Mouse (Mus musculus) brown adipose tissue, adult 24 weeks (tissue): ENCODE measurements around the gene Myom1. TPM values are rescaled to one million over a fixed set of nuclear protein-coding genes. Genes with fewer than 3 reads are reported as not detected.

Experiments
- H3K27ac ChIP-seq: fragments of 200-500 bp; replicated peaks from 2 replicates; pipeline ENCODE4 v1.5.1; 2012; ENCODE audit warnings: low read depth, mild to moderate bottlenecking, low read length
- H3K4me1 ChIP-seq: fragments of 200-500 bp; 2 replicates; pipeline ENCODE4 v1.6.1; 2012; ENCODE audit warnings: low read length, mixed read lengths; ENCODE audit not compliant: control insufficient read depth, insufficient read depth, insufficient read length
- H3K4me3 ChIP-seq: fragments of 200-500 bp; 2 replicates; pipeline ENCODE4 v1.5.1; 2012; ENCODE audit warnings: low read depth, mild to moderate bottlenecking, low read length, moderate library complexity; ENCODE audit not compliant: insufficient read depth
- polyA plus RNA-seq: library from polyadenylated mRNA; stranded (reverse); fragments of >200 nt; gene quantifications from 2 replicates; pipeline ENCODE4 v1.2.4, GENCODE M21; 2012; ENCODE audit not compliant: missing spikeins, insufficient read depth, insufficient read length

Gene Myom1
- polyA plus RNA-seq, 1 experiment = 10.1 TPM

GRCm38 (mm10) chr17:71135108-71135507 is 132.7 kb downstream of the Myom1 start:
- Histone ChIP-seq H3K4me1 (peaks cover 11% of the 10 kb centered on the region), H3K27ac (peak overlapping the region; percentile 82)

GRCm38 (mm10) chr17:71135866-71136265 is 133.4 kb downstream of the Myom1 start:
- H3K27ac ChIP-seq = peak overlapping the region; percentile 53

More at GRCm38 (mm10) chr17:71135108-71135507, 132.7 kb downstream of the Myom1 start:
- H3K4me3 ChIP-seq = no peak overlapping the region

DNA sequence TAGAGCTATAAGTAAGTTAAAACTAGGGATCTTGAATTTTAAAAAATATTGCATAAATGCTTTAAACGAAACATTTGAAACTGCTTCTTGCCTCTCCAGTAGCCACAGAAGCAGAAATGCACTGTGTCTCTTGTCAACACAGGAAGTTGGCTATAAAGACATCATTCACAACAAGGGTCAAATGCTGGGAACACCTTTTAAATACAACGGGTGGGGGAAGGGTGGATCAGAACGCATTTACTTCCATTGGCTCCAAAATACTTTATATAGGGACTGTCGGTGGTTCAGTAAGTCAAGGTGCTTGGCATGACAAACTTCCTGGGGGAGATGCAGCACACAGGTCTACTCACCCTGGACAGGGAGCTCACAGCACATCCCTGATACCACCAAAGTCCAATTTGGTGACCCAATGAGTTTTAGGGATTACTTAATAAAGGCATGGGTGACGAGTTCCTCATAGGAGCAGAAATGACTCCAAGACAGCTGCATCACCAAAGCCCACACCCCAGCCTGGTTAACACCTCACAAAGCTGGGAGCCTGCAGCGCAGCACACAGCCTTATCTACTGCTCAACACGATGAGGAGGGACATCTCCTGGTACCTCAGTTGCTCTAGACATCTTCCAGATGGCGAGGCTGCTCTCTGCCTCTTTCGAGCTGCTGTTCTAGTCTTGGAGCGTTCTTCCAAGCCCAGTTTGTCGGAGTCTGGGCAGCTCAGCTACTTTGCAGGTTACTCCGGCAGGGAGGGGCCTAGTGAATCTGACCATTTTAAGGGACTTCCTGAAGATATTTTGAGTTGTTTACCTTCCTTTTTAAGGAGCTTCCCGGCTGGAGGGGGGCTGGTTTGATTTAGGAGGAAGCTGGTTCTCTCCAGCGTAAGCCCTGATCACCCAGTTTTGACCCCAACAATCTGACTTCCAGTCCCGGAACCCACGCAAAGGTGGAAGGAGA is 134.2 kb downstream of the Myom1 start:
- Histone ChIP-seq H3K4me3 (no peak overlapping the region), H3K4me1 (peaks cover 11% of the 10 kb centered on the region), H3K27ac (no peak overlapping the region)

More at GRCm38 (mm10) chr17:71135866-71136265, 133.4 kb downstream of the Myom1 start:
- H3K4me1 ChIP-seq = peaks cover 11% of the 10 kb centered on the region
- no peak overlapping the region for H3K4me3 ChIP-seq

DNA sequence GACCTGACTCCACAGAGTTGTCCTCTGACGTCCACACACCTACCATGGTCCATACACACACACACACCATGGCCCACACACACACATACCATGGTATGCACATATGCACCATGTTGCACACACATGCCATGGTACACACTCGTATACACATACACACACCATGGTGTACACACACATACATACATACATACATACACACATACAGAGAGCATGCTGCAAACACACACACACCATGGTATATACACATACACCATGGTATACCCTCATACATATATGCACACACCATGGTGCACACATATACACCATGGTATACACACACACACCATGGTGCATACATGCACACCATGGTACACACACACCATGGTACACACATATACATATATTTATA is 134.9 kb downstream of the Myom1 start:
- peaks cover 11% of the 10 kb centered on the region for H3K4me1 ChIP-seq
- no peak overlapping the region for H3K27ac ChIP-seq
- H3K4me3 ChIP-seq = no peak overlapping the region

GRCm38 (mm10) chr17:71142068-71142467 is 139.6 kb downstream of the Myom1 start:
- no peak overlapping the region for H3K27ac ChIP-seq
- H3K4me3 ChIP-seq = no peak overlapping the region
- H3K4me1 ChIP-seq = no peaks in the 10 kb centered on the region; the same call in 1 of the 2 replicates

DNA sequence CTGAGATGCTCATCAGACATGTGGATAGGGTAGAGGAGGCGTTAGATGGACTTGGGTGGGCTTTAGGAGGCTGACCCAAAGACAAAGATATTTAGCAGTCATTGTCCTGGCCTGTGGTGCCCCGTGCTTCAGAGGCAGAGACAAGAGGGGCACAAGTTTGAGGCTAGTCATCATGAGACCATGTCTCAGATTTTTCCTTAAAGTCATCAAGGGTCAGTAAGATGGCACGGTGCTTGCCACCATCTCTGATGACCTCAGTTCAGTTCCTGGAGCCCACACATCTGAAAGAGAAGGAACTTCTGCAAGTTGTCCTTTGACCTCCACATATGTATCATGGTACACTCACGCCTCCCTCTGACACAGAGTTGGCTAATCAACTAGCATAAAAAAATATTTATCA is 140.7 kb downstream of the Myom1 start:
- H3K4me3 ChIP-seq = no peak overlapping the region
- no peaks in the 10 kb centered on the region; the same call in 1 of the 2 replicates for H3K4me1 ChIP-seq
- H3K27ac ChIP-seq = no peak overlapping the region

DNA sequence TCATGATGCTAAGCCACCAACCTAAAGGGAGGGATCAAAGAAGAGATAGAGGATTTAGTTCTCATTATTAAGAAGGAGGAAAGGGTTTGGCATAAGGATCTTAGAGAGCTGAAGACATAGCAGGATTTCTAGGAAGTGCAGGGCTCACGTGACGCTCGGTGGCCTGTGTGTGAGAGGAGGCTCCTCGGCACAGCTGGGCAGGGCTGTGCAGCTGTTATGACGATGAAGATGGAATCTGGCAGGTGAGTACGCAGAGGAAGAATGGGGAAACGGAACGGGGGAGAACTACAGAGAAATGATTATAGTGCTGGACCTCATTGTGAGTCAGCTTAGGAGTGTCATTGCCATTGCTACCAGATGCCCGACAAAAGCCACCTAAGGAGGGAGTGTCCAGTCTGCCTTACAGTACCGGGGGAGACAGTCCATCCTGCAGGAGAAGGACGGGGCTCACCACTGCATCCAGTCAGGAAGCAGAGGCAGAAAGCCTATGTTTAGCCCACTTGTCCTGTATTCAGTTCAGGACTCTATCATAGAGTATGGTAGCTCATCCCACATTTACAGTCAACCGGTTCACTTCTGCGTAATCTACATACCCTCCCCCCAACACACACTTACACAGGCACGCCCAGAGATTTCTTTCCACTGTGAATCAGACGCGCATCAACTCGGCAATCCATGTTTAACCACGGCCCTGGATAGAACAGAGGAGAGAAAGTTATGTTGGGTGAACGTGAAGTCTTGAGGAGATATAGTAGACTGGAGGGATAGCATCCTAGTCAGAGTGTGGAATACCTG is 142.1 kb downstream of the Myom1 start:
- Histone ChIP-seq H3K4me3 (no peak overlapping the region), H3K4me1 (no peaks in the 10 kb centered on the region; the same call in 1 of the 2 replicates), H3K27ac (no peak overlapping the region)

DNA sequence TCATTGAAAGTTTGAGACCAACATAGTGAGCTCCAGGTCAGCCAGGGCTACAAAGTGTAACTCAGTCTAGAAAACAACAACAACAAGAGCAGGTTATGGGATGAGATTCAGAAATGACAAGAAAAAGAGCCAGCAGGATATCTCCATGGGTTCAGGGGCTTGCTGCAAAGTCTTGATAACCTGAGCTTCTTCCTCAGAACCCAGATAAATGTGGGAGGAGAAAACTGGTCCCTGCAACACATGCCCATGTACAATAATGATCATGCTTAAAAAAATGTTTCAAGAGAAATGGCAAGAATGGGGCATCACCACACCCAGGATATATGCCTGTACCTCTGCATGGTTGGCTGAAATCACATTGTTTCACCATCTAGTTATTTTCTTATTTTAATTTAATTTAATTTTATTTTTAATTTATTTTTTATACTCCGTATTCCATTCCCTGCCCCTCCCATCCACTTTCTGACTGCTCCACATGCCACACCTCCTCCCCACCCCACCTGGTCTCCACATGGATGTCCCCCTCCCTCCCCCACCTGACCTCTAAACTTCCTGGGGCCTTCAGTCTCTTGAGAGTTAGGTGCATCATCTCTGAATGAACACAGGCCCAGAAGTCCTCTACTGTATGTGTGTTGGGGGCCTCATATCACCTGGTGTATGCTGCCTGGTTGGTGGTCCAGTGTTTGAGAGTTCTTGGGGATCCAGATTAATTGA is 143.0 kb downstream of the Myom1 start:
- H3K4me1 ChIP-seq = no peaks in the 10 kb centered on the region; the same call in 1 of the 2 replicates
- H3K4me3 ChIP-seq = no peak overlapping the region

GRCm38 (mm10) chr17:71153356-71153755 is 150.9 kb downstream of the Myom1 start:
- Histone ChIP-seq H3K4me3 (no peak overlapping the region), H3K4me1 (0 out of 2 replicates have a peak, but pooled peaks cover 2% of the 10 kb centered on the region), H3K27ac (no peak overlapping the region)

More for the DNA sequence above, 143.0 kb downstream of the Myom1 start:
- no peak overlapping the region for H3K27ac ChIP-seq

GRCm38 (mm10) chr17:71155271-71155670 is 152.8 kb downstream of the Myom1 start:
- H3K4me3 ChIP-seq = no peak overlapping the region
- H3K27ac ChIP-seq = no peak overlapping the region
- H3K4me1 ChIP-seq = 0 out of 2 replicates have a peak, but pooled peaks cover 2% of the 10 kb centered on the region

DNA sequence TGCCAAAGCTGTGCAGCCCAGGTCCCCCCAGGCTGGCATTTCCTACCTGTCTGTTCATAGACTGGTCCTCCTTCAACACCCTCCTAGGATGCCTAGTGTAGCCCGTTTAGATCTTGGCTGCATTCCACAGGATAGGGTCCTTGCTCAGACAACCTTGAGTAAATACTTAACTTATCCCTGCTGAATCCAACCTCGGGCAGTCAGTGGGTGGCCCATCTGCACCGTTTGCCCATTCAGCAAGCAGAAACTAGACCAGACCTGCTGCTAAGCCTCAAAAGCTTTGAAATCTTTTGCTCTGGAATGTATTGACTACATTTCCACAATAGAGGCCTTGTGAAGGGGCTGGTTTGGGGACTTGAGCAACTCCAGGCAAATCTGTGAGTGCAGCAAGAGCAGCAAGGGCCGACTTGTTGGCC is 156.7 kb downstream of the Myom1 start:
- no peak overlapping the region for H3K27ac ChIP-seq
- no peak overlapping the region for H3K4me3 ChIP-seq
- H3K4me1 ChIP-seq = no peaks in the 10 kb centered on the region

DNA sequence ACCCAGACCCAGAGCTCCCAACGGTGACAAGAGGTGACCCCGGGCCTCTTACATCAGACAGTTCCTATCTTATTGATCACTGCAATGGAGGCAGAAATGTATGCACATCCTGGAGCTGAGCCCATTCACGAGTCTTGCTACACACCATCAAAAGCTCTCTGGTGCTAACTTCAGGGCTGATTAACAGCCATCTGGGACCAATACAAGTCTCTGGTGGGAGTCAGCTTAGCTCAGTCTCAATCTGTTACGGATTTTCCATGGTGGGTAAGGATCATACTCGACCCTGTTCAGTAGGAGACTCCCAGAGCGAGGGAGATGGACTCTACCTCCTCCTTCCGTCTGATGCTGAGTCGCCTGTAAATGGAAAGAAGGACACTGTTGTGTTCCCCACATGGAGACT is 157.3 kb downstream of the Myom1 start:
- Histone ChIP-seq H3K27ac (no peak overlapping the region), H3K4me1 (no peaks in the 10 kb centered on the region), H3K4me3 (no peak overlapping the region)

DNA sequence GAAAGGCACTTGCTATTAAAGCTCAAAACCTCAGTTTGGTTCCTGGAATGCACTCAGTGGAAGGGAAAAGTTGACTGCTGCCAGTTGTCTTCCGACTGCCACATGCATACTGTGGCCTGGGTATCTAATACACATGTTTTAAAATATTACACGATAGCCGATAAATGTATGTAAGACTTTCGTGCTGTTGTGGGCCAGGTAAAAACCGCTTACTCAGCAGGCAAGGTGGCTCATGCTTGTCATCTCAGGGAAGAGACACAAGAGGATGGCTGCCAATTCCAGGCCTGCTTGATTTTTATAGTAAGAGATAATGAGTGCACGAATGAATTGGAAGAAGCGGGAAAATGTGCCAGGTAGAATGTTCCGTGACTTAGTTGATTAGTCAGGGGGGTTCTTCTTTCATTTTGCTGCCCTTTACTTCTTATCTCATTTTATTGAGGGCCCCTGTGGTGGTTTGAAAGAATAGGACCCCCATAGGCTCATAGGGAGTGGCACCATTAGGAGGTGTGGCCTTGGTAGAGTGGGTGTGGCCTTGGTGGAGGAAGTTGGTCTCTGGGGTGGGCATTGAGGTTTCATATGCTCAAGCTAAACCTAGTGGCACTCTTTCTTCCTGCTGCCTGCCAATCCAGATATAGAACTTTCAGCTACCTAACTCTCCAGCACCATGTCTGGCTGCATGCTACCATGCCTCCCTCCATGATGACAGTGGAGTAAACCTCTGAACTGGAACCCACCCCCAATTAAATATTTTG is 158.0 kb downstream of the Myom1 start:
- no peak overlapping the region for H3K4me3 ChIP-seq
- no peaks in the 10 kb centered on the region for H3K4me1 ChIP-seq
- H3K27ac ChIP-seq = no peak overlapping the region

- no peak overlapping the region for H3K27ac ChIP-seq
- no peaks in the 10 kb centered on the region for H3K4me1 ChIP-seq
These were observed 162.6 kb downstream of the Myom1 start for GRCm38 (mm10) chr17:71164991-71165390.

More at GRCm38 (mm10) chr17:71164991-71165390, 162.6 kb downstream of the Myom1 start:
- H3K4me3 ChIP-seq = no peak overlapping the region
